Mouse (Mus musculus): ENCODE data around the gene Tm7sf3. TPM values are rescaled to one million over a fixed set of nuclear protein-coding genes. Genes with fewer than 3 reads are reported as not detected.
"Not testable (repeated sequence)": the region's sequence is repeated elsewhere in the genome, so short reads cannot be mapped to it uniquely, and the experiment has no call there.

Tm7sf3 gene
- polyA plus RNA-seq, 1 experiment: 5.8 TPM

GRCm38 (mm10) chr6:146572073-146572472 is 70.6 kb downstream of the Tm7sf3 start:
- H3K27me3 ChIP-seq (ENCODE audit: control insufficient read depth, insufficient read depth, insufficient read length): no peaks in the 10 kb centered on the region

DNA sequence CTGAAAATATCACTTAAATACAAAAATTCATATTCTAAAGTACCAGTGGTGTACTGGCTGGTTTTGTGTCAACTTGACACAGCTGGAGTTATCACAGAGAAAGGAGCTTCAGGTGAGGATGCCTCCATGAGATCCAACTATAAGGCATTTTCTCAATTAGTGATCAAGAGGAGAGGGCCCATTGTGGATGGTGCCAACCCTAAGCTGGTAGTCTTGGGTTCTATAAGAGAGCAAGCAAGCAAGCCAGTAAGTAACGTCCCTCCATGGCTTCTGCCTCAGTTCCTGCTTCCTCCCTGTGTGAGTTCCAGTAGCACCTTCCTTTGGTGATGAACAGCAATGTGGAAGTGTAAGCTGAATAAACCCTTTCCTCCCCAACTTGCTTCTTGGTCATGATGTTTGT is 80.2 kb downstream of the Tm7sf3 start:
- not testable (repeated sequence) for H3K27me3 ChIP-seq (ENCODE audit: control insufficient read depth, insufficient read depth, insufficient read length)
- peaks cover 79% of the 10 kb centered on the region for H3K36me3 ChIP-seq (ENCODE audit: control insufficient read depth, insufficient read depth)

More at GRCm38 (mm10) chr6:146572073-146572472, 70.6 kb downstream of the Tm7sf3 start:
- Histone ChIP-seq H3K79me2 (ENCODE audit: control insufficient read depth, insufficient read depth) (peaks cover 60% of the 10 kb centered on the region), H3K4me3 (ENCODE audit: insufficient read depth, poor library complexity, severe bottlenecking) (no peak overlapping the region), H3K79me3 (ENCODE audit: low read depth) (peaks cover 36% of the 10 kb centered on the region), H3K36me3 (ENCODE audit: control insufficient read depth, insufficient read depth) (peaks cover 8% of the 10 kb centered on the region), H3ac (ENCODE audit: control insufficient read depth, insufficient read length, low read depth) (no peak overlapping the region)
- no peak for TF ChIP-seq MYOG (IDR thresholded peaks at IDR 0.05; ENCODE audit: control insufficient read depth, extremely low read depth, insufficient read length)
- TF ChIP-seq CTCF (IDR thresholded peaks at IDR 0.05; ENCODE audit: control insufficient read depth, insufficient read depth, insufficient read length): no peak
- TF ChIP-seq USF1 (IDR thresholded peaks at IDR 0.05; ENCODE audit: low read depth): no peak
- TF ChIP-seq MYOD1 (IDR thresholded peaks at IDR 0.05; ENCODE audit: control insufficient read depth, insufficient read length, low read depth): no peak
- no peak for TF ChIP-seq CEBPB (IDR thresholded peaks at IDR 0.05; ENCODE audit: low read depth)
- no peak for TF ChIP-seq FOSL1 (IDR thresholded peaks at IDR 0.05; ENCODE audit: insufficient read depth, low read length, poor library complexity, severe bottlenecking)
- TF ChIP-seq MAX (IDR thresholded peaks at IDR 0.05): no peak

More for the DNA sequence above, 80.2 kb downstream of the Tm7sf3 start:
- not testable (repeated sequence) for H3ac ChIP-seq (ENCODE audit: control insufficient read depth, insufficient read length, low read depth); H3K79me2 ChIP-seq (ENCODE audit: control insufficient read depth, insufficient read depth); H3K4me3 ChIP-seq (ENCODE audit: insufficient read depth, poor library complexity, severe bottlenecking); H3K79me3 ChIP-seq (ENCODE audit: low read depth)

Other genes with a start within 250 kb of the Tm7sf3 start
- 2.6 TPM for gene Itpr2, start 140.6 kb downstream of the Tm7sf3 start, polyA plus RNA-seq (2012; fragmentation: generic; extraction: Trizol)
- 42.4 TPM for gene Fgfr1op2, start 65.6 kb downstream of the Tm7sf3 start, polyA plus RNA-seq (2012; fragmentation: generic; extraction: Trizol)
- 28.0 TPM for gene Ints13, start 65.0 kb downstream of the Tm7sf3 start, polyA plus RNA-seq (2012; fragmentation: generic; extraction: Trizol)
- 49.0 TPM for gene Med21, start 277 bp downstream of the Tm7sf3 start, polyA plus RNA-seq (2012; fragmentation: generic; extraction: Trizol)
- gene Stk38l, start 82.2 kb upstream of the Tm7sf3 start, polyA plus RNA-seq (2012; fragmentation: generic; extraction: Trizol): 3.0 TPM
- gene Arntl2, start 153.2 kb upstream of the Tm7sf3 start, polyA plus RNA-seq (2012; fragmentation: generic; extraction: Trizol): 0.49 TPM
- not detected for gene Smco2, start 207.3 kb upstream of the Tm7sf3 start, polyA plus RNA-seq (2012; fragmentation: generic; extraction: Trizol)
- 61.1 TPM for gene Ppfibp1, start 245.7 kb upstream of the Tm7sf3 start, polyA plus RNA-seq (2012; fragmentation: generic; extraction: Trizol)

Data from C2C12 (cell line).